Mouse (Mus musculus) spleen, adult 2 months (tissue): ENCODE measurements around the gene Apba3. TPM values are rescaled to one million over a fixed set of nuclear protein-coding genes. Genes with fewer than 3 reads are reported as not detected.

Experiments
- DNase-seq, 2 experiments: peaks; one replicate each; pipeline versions ENCODE4 v3.0.0 to v3.0.0-alpha.2; 2012 to 2021; ENCODE audit warnings: low spot score in 2 of 2, low read depth in 1 of 2
- H3K27ac ChIP-seq: fragments of 200-500 bp; 2 replicates; pipeline ENCODE4 v1.5.1; 2012; ENCODE audit warnings: low read length, inconsistent platforms; ENCODE audit not compliant: insufficient read depth
- H3K27me3 ChIP-seq: fragments of 200-500 bp; 2 replicates; pipeline ENCODE4 v1.6.1; 2012; ENCODE audit warnings: mild to moderate bottlenecking, moderate library complexity, low read length, inconsistent platforms; ENCODE audit not compliant: control insufficient read depth, insufficient read depth
- H3K36me3 ChIP-seq: fragments of 200-500 bp; 2 replicates; pipeline ENCODE4 v1.6.1; 2012; ENCODE audit warnings: mild to moderate bottlenecking, low read length, inconsistent platforms; ENCODE audit not compliant: control insufficient read depth, insufficient read depth
- H3K4me1 ChIP-seq: fragments of 200-500 bp; 2 replicates; pipeline ENCODE4 v1.6.1; 2011; ENCODE audit warnings: inconsistent platforms; ENCODE audit not compliant: control insufficient read depth, insufficient read depth, insufficient read length
- H3K4me3 ChIP-seq: fragments of 200-500 bp; 2 replicates; pipeline ENCODE4 v1.5.1; 2011; ENCODE audit warnings: mild to moderate bottlenecking, inconsistent platforms; ENCODE audit not compliant: insufficient read depth, insufficient read length; ENCODE audit errors: extremely low read depth
- CTCF ChIP-seq: fragments of 200-500 bp; IDR thresholded peaks from 2 replicates; pipeline ENCODE4 v1.5.1; 2011; ENCODE audit warnings: mild to moderate bottlenecking, inconsistent platforms; ENCODE audit not compliant: insufficient read depth, insufficient read length, insufficient replicate concordance; ENCODE audit errors: extremely low read depth
- POLR2A ChIP-seq: fragments of 200-500 bp; IDR thresholded peaks from 2 replicates; pipeline ENCODE4 v1.6.1; 2011; ENCODE audit warnings: low read depth, low read length, inconsistent platforms
- WGBS: fragments of 180-500 bp; shearing (Covaris S2); methylation state at CpG from one replicate; pipeline ENCODE4 v1.1.7; 2018; 5-methylcytosine and 5-hydroxymethylcytosine counted together
- polyA plus RNA-seq: library from polyadenylated mRNA; depleted of rRNA; stranded (reverse); fragments of >200 nt; gene quantifications from 2 replicates; pipeline ENCODE4 v1.2.3, GENCODE M21; 2012

The Apba3 gene
- polyA plus RNA-seq, 1 experiment = 63.0 TPM

DNA sequence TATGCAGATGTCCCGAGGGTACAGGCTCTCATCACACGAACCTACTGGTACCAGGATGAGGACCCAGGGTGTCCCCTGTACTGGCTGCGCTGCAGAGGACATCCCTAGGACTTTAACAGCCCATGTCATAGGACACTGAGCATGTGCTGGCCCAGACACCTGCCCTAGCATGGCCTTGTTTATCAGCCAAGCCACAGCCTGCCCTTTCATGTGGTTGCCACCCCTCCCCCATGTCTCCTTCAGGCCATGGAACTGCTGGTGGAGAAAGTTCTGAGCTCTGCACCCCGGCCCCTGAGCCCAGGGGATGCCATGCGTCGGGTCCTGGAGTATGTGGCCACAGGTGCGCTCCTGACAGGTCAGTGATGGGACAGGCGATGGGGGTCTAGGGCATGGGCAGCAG, 17.3 kb upstream of the Apba3 start:
- 64% methylated on average over 8 of the region's 8 CpGs for WGBS
- TF ChIP-seq CTCF (no peak), POLR2A (no peak)

DNA sequence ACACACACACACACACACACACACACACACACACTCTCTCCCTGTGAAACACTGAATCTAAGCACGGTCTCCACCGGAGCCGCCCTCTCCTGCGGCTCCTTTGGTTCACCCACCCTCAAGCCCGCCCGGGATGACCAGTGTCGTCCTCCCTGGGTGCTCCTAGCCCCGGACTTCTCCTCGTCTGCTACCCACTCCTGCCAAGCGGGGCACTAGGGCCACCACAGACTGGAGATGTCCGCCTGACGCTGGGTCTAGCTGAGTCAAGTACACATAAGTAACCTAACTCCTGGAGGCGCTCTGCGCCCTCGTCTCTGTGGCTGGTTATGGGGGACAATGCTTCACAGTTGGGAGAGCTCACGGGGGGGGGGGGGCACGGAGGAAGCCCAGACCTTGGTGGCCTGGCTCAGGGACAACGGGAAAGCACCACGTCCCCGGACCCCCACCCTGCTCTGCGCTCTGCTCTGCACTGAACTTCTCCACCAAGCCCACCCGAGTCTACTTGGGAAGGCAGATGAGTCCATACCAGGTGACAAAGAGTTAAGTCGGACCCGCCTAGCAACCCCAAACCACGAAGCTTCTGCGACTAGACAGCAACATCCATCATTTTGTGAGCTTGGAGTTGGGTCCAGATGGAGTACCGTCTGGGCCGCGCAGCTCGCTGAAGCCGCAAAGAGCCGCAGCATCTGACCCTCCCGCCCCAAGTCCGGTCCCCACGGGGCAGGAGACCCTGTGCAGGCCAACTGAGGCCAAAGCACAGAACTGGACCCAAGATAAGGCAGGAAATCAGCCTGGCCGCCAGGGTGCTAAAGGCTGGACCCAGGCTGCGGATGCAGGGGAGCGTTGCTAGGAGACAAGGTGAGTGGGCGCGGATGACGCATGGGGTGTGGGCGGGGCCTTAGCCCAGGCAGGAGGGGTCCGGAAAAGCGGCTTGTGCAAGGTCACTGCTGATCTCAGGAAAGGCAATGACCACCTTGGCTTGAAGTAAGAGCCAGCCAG, 14.0 kb upstream of the Apba3 start, which contains the start of gene Matk:
Matk (plus strand) TSS at position 512 of the 996 bp plus-strand sequence.
- 12% methylated on average over 43 of the region's 44 CpGs for WGBS
- no peak for TF ChIP-seq CTCF
- no peak for TF ChIP-seq POLR2A
- no peaks in the 10 kb centered on the region for H3K36me3 ChIP-seq
- H3K27ac ChIP-seq = no peak within 1 kb of the TSS
- DNase-seq = peak in 1 of 2 experiments; percentile 54
- no peak within 1 kb of the TSS for H3K4me3 ChIP-seq
- peaks cover 7% of the 10 kb centered on the region for H3K4me1 ChIP-seq
- H3K27me3 ChIP-seq = peaks cover 5% of the 10 kb centered on the region; the same call in 1 of the 2 replicates

More for the DNA sequence above, 17.3 kb upstream of the Apba3 start:
- Histone ChIP-seq H3K4me3 (no peak overlapping the region), H3K4me1 (peaks cover 8% of the 10 kb centered on the region), H3K36me3 (no peaks in the 10 kb centered on the region), H3K27ac (no peak overlapping the region), H3K27me3 (peaks cover 5% of the 10 kb centered on the region; the same call in 1 of the 2 replicates)
- DNase-seq = no peak

- Histone ChIP-seq H3K36me3 (no peaks in the 10 kb centered on the region), H3K4me1 (peaks cover 14% of the 10 kb centered on the region), H3K4me3 (no peak overlapping the region), H3K27me3 (peaks cover 5% of the 10 kb centered on the region; the same call in 1 of the 2 replicates), H3K27ac (no peak overlapping the region)
- TF ChIP-seq CTCF (no peak), POLR2A (no peak)
- no peak for DNase-seq
- 5% methylated on average over 1 of the region's 1 CpGs for WGBS
These were observed 11.9 kb upstream of the Apba3 start for GRCm38 (mm10) chr10:81254886-81255285.

DNA sequence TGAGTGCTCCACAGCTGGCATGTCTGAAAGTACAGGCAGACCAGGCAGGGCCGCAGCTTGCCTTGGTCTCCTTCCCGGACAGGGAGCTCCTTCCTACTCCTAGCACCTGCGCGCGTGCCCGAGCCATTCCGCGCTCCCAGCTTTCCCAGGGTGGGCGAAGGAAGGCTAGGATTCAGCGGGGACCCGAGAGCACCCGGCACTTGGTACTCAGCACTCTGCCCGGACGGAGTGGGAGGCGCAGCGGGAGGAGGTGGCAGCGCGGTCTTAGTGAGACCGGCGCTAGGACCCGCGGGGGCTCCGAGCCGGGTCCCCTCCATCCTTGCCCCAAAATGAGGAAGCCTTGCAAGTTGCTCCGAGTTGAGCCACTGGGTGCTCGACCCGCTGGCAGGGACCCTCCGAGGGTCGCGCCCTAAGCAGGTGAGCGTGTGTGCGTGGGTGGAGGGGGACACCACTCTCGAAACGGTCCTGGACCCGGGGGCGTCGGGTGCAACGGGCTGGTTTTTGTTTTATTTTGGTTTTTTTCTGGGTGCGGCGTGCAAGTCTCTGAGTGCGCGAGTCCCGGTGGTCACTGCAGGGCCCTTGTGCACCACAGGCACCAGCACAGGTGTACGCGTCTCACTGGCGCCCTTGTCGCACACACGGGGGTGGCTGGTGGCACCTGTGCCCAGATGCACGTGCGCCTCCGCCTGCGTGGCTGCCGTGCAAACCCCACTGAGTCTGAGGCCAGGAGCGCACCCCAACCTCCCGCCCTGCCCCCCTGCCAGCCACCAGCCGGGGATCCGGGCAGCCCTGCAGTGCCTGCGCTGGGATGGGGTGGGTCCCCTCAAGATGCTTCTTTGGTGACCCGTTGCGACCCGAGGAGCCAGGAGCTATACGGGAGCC, 9.4 kb upstream of the Apba3 start:
- Histone ChIP-seq H3K27ac (no peak overlapping the region), H3K36me3 (peaks cover 3% of the 10 kb centered on the region; the same call in 1 of the 2 replicates), H3K4me1 (peaks cover 14% of the 10 kb centered on the region), H3K4me3 (peak overlapping the region; percentile 66), H3K27me3 (peaks cover 5% of the 10 kb centered on the region; the same call in 1 of the 2 replicates)
- 1% methylated on average over 62 of the region's 62 CpGs for WGBS
- DNase-seq = peak in 1 of 2 experiments; percentile 47
- TF ChIP-seq CTCF (no peak), POLR2A (no peak)

- no peaks in the 10 kb centered on the region for H3K27me3 ChIP-seq
- no peak for DNase-seq
- peaks cover 9% of the 10 kb centered on the region for H3K4me1 ChIP-seq
- peaks cover 10% of the 10 kb centered on the region for H3K36me3 ChIP-seq
- no peak overlapping the region for H3K27ac ChIP-seq
- 79% methylated on average over 21 of the region's 21 CpGs for WGBS
- TF ChIP-seq CTCF (no peak), POLR2A (no peak)
- no peak overlapping the region for H3K4me3 ChIP-seq
These were observed 7.4 kb upstream of the Apba3 start for GRCm38 (mm10) chr10:81259225-81259884.

DNA sequence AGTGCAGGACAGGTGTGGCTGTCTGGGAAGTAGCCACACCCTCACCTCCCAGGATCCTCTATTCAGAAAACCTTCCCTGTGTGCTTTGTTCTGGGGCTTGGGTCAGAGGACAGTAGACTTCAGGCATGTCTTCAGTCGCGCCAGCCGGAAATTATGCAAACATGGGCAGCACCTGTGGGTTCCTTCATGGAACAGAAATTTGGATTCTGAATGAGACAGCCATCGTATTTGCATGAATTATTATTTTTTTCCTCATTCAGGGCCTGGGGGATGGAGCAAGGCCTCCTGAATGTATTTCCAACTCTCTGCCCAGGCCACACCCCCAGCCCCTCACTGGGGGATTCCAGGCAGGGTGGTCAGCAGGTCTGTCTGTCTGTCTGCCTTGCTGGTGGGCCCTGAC, 5.7 kb upstream of the Apba3 start:
- H3K4me1 ChIP-seq = peaks cover 12% of the 10 kb centered on the region
- no peaks in the 10 kb centered on the region for H3K27me3 ChIP-seq
- TF ChIP-seq CTCF (no peak), POLR2A (no peak)
- no peak overlapping the region for H3K27ac ChIP-seq
- H3K4me3 ChIP-seq = no peak overlapping the region
- H3K36me3 ChIP-seq = peaks cover 17% of the 10 kb centered on the region
- 93% methylated on average over 4 of the region's 4 CpGs for WGBS
- no peak for DNase-seq
